Mouse (Mus musculus): ENCODE data around the gene Odaph.

GRCm38 (mm10) chr5:91981176-91981840 is 6.0 kb upstream of the Odaph start:
- TF ChIP-seq POLR2A (IDR thresholded peaks at IDR 0.05; ENCODE audit: low read depth, low read length) (no peak), NELFE (IDR thresholded peaks at IDR 0.05; ENCODE audit: low read depth, low read length) (no peak), CTCF (conservative IDR thresholded peaks at IDR 0.05 in 1 of 2, IDR thresholded peaks at IDR 0.05 in 1 of 2; ENCODE audit: low read depth in 2 of 2, low read length in 2 of 2) (no peak), CHD2 (IDR thresholded peaks at IDR 0.05; ENCODE audit: low read length) (no peak), USF1 (IDR thresholded peaks at IDR 0.05; ENCODE audit: low read depth, low read length) (no peak), ETS1 (conservative IDR thresholded peaks at IDR 0.05; ENCODE audit: low read depth, low read length) (no peak)
